36 mouse cellular contexts compared by ENCODE assay signal in the genomic region with DNA sequence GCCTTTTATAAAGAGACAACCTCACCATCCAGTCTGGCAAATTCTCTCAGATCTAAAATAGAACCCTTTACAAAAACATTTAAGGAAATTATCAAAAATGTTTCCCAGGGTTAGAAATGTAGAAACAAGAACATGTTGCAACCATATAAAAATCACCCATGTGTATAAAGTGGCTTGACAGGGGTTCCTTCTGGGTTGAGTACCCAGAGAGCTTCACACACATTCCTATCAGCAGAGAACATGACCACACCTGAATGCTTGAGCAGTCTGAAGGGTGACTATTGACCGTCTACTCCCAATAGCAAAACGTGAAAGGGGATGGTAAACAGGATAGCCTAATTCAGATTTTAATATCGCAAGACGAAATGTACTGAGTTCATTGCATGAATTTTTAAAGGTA.
"Had no signal": no experiment of that assay in that cellular context is flagged by ENCODE, and none has a peak within 500 bp of the region (broad histone marks: within the 10 kb centered on the region; RNA-seq: fewer than 3 reads in every experiment).

No protein-coding gene starts in this region.

- DNase-seq: heart, postnatal 10 days; heart, postnatal 14 days; heart, postnatal 36 days; heart, postnatal 4 days; kidney, adult 11 months; kidney, adult 18-20 months; kidney, adult 2 months; kidney, adult 8-10 months; kidney, adult 9 months; kidney, postnatal 10 days; kidney, postnatal 14 days; kidney, postnatal 25 days; kidney, postnatal 36 days; kidney, postnatal 4 days; layer of hippocampus, adult 9-11 months; layer of hippocampus, postnatal 36 days had no signal

- H3K4me3 ChIP-seq: heart, embryonic 10.5 days; heart, embryonic 12.5 days; heart, embryonic 13.5 days; heart, embryonic 15.5 days; hindbrain, embryonic 10.5 days; hindbrain, embryonic 12.5 days; hindbrain, embryonic 13.5 days; hindbrain, embryonic 15.5 days; intestine, embryonic 15.5 days; kidney, embryonic 15.5 days; layer of hippocampus, adult 2 months; left cerebral cortex, adult 2 months had no signal

- H3K9me3 ChIP-seq: heart, embryonic 10.5 days; heart, embryonic 12.5 days; heart, embryonic 13.5 days; heart, embryonic 15.5 days; hindbrain, embryonic 10.5 days; hindbrain, embryonic 12.5 days; hindbrain, embryonic 13.5 days; hindbrain, embryonic 15.5 days; intestine, embryonic 15.5 days; kidney, embryonic 15.5 days had no signal

- H3K9ac ChIP-seq: heart, embryonic 12.5 days; heart, embryonic 13.5 days; heart, embryonic 15.5 days; hindbrain, embryonic 12.5 days; hindbrain, embryonic 13.5 days; hindbrain, embryonic 14.5 days; hindbrain, embryonic 15.5 days; intestine, embryonic 15.5 days; kidney, embryonic 15.5 days had no signal

- ATAC-seq: hindbrain, embryonic 16.5 days; hindbrain, postnatal 0 days; inflammation-experienced regulatory T-cells, adult 6 months; intestine, embryonic 15.5 days; intestine, embryonic 16.5 days; intestine, postnatal 0 days had no signal

- H3K4me1 ChIP-seq: heart, embryonic 10.5 days; heart, embryonic 12.5 days; heart, embryonic 13.5 days; heart, embryonic 15.5 days; hindbrain, embryonic 10.5 days; hindbrain, embryonic 12.5 days; hindbrain, embryonic 13.5 days; hindbrain, embryonic 15.5 days; intestine, embryonic 15.5 days; kidney, embryonic 15.5 days had no signal

- H3K27me3 ChIP-seq: heart, embryonic 12.5 days; heart, embryonic 13.5 days; heart, embryonic 15.5 days; hindbrain, embryonic 12.5 days; hindbrain, embryonic 13.5 days; hindbrain, embryonic 15.5 days; intestine, embryonic 15.5 days; kidney, embryonic 15.5 days had no signal

- H3K27ac ChIP-seq: heart, embryonic 10.5 days; heart, embryonic 13.5 days; heart, embryonic 15.5 days; hindbrain, embryonic 10.5 days; hindbrain, embryonic 12.5 days; hindbrain, embryonic 13.5 days; hindbrain, embryonic 14.5 days; hindbrain, embryonic 15.5 days; hindbrain, postnatal 0 days; intestine, embryonic 15.5 days; kidney, embryonic 15.5 days; kidney, postnatal 0 days; layer of hippocampus, adult 2 months; left cerebral cortex, adult 2 months had no signal

- H3K36me3 ChIP-seq: heart, embryonic 10.5 days; heart, embryonic 12.5 days; heart, embryonic 13.5 days; heart, embryonic 15.5 days; hindbrain, embryonic 10.5 days; hindbrain, embryonic 12.5 days; hindbrain, embryonic 13.5 days; hindbrain, embryonic 15.5 days; intestine, embryonic 15.5 days; kidney, embryonic 15.5 days had no signal

- H3K4me2 ChIP-seq: heart, embryonic 11.5 days; heart, embryonic 12.5 days; heart, embryonic 13.5 days; heart, embryonic 15.5 days; hindbrain, embryonic 12.5 days; hindbrain, embryonic 13.5 days; hindbrain, embryonic 14.5 days; hindbrain, embryonic 15.5 days; intestine, embryonic 15.5 days; kidney, embryonic 15.5 days had no signal
